Mouse (Mus musculus) left cerebral cortex, postnatal 14 days (tissue): ENCODE measurements around the gene Fam43b. TPM values are rescaled to one million over a fixed set of nuclear protein-coding genes. Genes with fewer than 3 reads are reported as not detected.

Experiments used
- DNase-seq, 2 experiments: peaks; one replicate each; pipeline ENCODE4 v3.0.0; 2021 to 2022; ENCODE audit warnings: low spot score in 2 of 2, mixed read lengths in 1 of 2
- intact Hi-C: fragments of 180-260 bp; cut with DNase I; formaldehyde crosslinking; loops from one replicate; pipeline ENCODE4 v1.15.1; 2025
- total RNA-seq, 2 experiments: library from RNA; stranded (reverse); gene quantifications; 2 replicates each; pipeline ENCODE4 v1.2.3; 2021

Gene Fam43b
- total RNA-seq, 2 experiments from 2014 or later = 33.9 TPM

GRCm38 (mm10) chr4:138356551-138356950 lies 39.8 kb downstream of the Fam43b start:
- intact Hi-C loops = no loop called here
- DNase-seq = no peak

- intact Hi-C loops = no loop called here
These were observed 40.2 kb downstream of the Fam43b start for GRCm38 (mm10) chr4:138356141-138356540.

DNA sequence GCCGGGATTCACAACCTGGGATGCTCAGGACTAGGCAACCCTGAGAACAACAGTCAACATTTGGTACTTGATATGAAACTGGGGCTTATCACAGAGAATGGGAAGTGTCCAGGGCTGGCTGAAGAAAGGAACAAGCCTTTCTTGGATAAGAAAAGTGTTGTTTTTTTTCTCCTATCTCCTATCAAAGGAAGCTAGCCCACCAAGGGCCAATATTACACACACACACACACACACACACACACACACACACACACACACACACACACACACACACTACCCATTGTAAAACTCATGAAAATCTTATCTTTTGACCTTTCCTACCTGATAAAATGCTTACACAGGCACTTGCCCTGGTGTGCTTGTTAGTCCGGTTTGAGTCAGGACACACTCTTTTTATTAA lies 40.8 kb downstream of the Fam43b start:
- DNase-seq = no peak
- intact Hi-C loops = no loop called here

More at GRCm38 (mm10) chr4:138356141-138356540, 40.2 kb downstream of the Fam43b start:
- DNase-seq = no peak

DNA sequence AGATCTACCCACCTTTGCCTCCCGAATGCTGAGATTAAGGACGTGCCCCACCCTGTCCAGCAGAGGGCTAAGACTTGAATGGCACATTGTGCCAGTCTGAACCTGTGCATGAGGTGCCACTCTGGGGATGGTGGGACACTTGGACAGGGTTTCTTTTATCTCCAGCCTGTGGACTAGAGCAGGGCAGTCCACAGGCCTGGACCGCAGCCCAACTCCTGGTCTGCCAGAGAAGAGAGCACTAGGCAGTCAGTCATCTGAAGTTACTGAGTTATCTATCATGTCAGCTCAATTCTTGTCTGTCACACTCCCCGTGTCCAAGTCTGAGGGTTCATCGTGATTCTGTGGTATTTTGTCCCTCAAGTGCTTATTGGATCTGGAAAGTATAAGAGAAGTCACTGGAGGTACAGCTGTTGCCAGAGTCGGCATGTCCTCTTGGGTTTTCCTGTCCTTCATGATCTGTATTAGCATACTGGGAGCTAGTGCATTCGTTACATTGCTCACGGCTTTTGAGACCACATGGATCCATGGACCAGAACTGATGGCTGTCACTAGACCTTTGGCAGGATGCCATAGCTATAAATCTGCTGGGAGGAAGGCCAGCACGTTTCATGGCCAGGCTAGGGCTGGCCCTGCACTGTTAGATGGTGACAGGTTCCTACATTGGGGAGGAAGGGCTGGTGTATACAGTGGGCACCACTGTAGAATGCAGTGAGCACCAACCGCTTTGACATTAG lies 42.7 kb downstream of the Fam43b start:
- intact Hi-C loops = no loop called here
- DNase-seq = no peak

DNA sequence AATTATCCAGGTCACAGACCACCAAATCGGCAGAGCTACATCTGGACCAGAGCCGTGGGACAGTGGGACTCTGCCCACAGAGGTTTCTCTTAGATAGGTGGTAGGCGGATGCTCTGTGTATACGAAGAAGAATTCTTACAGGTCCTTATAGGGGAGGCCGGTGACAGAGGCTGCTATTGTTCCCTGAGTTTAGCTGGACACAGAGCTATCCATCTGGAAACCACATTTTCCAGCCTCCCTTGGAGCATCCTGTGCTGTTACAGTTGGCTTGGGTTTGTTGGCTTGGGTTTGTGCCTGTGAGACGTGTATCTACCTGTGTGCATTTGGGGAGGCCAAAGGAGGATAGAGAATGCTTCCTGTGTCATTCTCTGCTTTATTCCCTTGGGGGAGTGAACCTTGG lies 43.6 kb downstream of the Fam43b start:
- intact Hi-C loops = no loop called here
- DNase-seq = no peak

- intact Hi-C loops = no loop called here
- no peak for DNase-seq
These were observed 44.5 kb downstream of the Fam43b start for GRCm38 (mm10) chr4:138351821-138352220.

GRCm38 (mm10) chr4:138348716-138349115 lies 47.6 kb downstream of the Fam43b start:
- intact Hi-C loops = no loop called here
- DNase-seq = no peak

DNA sequence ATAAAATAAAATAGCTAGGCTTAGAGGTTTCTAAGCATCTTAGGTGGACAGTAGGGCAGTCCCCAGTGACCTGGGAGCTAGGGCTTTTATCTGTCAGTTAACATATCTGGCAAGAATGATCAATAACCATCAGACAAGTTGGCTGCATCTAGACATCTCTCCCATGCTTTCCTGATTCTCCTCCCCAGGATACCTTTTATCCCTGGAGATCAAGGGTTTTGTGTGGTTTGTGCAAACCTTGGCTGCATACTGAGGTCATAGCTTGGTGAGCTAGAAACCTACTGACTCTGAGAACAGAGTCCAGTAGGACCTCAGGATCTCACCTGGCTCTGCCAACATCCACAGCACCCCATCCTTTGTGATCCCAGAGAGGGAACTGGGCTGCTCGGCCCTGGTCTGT lies 49.0 kb downstream of the Fam43b start:
- intact Hi-C loops = no loop called here
- DNase-seq = no peak

DNA sequence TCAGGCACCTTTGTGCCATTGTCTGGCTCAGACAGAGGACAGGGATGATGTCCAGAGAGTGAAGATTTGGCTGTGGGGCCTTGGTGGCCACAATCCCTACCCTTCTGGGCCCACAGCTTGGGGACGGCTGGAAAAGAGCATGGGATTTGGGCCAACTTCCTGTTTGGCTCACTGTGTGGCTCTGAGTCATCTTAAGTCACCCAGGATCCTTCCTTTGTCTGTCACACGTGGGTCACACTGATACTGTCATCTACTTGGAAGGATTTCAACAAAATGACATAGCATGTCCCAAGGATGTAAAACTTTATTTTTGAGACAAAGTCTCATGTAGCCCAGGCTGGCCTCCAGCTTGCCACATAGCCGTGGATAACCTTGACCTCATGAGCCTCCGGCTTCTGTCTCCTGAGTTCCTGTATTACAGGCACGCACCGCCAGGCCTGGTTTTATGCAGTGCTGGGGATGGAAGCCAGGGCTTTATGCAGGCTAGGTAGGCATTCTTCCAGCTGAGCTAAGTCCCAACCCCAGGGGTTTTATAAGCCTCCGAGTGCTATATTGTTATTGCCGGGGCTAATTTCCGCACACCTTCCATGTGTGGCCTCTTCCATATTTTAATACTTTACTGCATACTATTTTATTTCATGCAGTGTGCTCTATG lies 51.3 kb downstream of the Fam43b start:
- DNase-seq = no peak
- intact Hi-C loops = loop anchor here (5.0 kb wide), 1 partner anchor 32 kb away; no protein-coding TSS in a partner anchor

Other genes starting within 250 kb of the Fam43b start
- gene Hp1bp3, start 180.2 kb downstream of the Fam43b start, total RNA-seq = 100 to 1,000 TPM; 149 to 154 TPM
- 10 to 100 TPM; 35.2 to 37.1 TPM for gene Sh2d5, start 146.1 kb downstream of the Fam43b start, total RNA-seq
- 10 to 100 TPM; 16.7 to 18.0 TPM for gene Kif17, start 146.1 kb downstream of the Fam43b start, total RNA-seq
- 100 to 1,000 TPM in 1 of 2 experiments, 10 to 100 TPM in 1; 96.9 to 101 TPM for gene Ddost, start 91.8 kb downstream of the Fam43b start, total RNA-seq
- gene Pink1, start 70.2 kb downstream of the Fam43b start, total RNA-seq = 100 to 1,000 TPM; 181 to 190 TPM
- gene Cda, start 28.5 kb downstream of the Fam43b start, total RNA-seq = 1 to 10 TPM; 3.3 to 4.1 TPM
- gene Mul1, start 38.1 kb upstream of the Fam43b start, total RNA-seq = 10 to 100 TPM; 50.5 to 55.9 TPM
- gene Camk2n1, start 57.8 kb upstream of the Fam43b start, total RNA-seq = 100 to 1,000 TPM; 755 to 854 TPM
- 1 to 10 TPM; 3.1 to 4.3 TPM for gene Vwa5b1, start 239.4 kb upstream of the Fam43b start, total RNA-seq